Mouse (Mus musculus) midbrain, postnatal 0 days (tissue): ENCODE results near the gene Zcchc13. TPM values are rescaled to one million over a fixed set of nuclear protein-coding genes. Genes with fewer than 3 reads are reported as not detected.

Experiments
- ATAC-seq: fragments of 200-750 bp; cut with Nextera tagmentation; 2 replicates; pipeline ENCODE4 v1.8.0; 2017; ENCODE audit warnings: moderate number of reproducible peaks, mild to moderate bottlenecking, moderate TSS enrichment, moderate library complexity; ENCODE audit not compliant: low FRiP score
- DNase-seq: peaks from one replicate; pipeline ENCODE4 v3.0.0-alpha.2; 2015; ENCODE audit warnings: low spot score
- H3K27ac ChIP-seq: fragments of 300-500 bp; sonication (generic); 2 replicates; pipeline ENCODE4 v1.5.1; 2014; ENCODE audit warnings: low read depth, mild to moderate bottlenecking, low read length, mixed read lengths
- H3K27me3 ChIP-seq: fragments of 300-500 bp; sonication (generic); 2 replicates; pipeline ENCODE4 v1.6.1; 2014; ENCODE audit warnings: low read length, control low read depth, mixed read lengths; ENCODE audit not compliant: insufficient read depth
- H3K36me3 ChIP-seq: fragments of 300-500 bp; sonication (generic); 2 replicates; pipeline ENCODE4 v1.6.1; 2014; ENCODE audit warnings: low read length, control low read depth, mixed read lengths; ENCODE audit not compliant: insufficient read depth
- H3K4me1 ChIP-seq: fragments of 300-500 bp; sonication (generic); 2 replicates; pipeline ENCODE4 v1.6.1; 2014; ENCODE audit warnings: mild to moderate bottlenecking, control low read depth, antibody characterized with exemption, low read length, mixed read lengths; ENCODE audit not compliant: insufficient read depth
- H3K4me2 ChIP-seq: fragments of 300-500 bp; sonication (generic); 2 replicates; pipeline ENCODE4 v1.6.1; 2014; ENCODE audit warnings: low read depth, mild to moderate bottlenecking, low read length, mixed read lengths; ENCODE audit not compliant: poor library complexity, severe bottlenecking
- H3K4me3 ChIP-seq: fragments of 300-500 bp; sonication (generic); 2 replicates; pipeline ENCODE4 v1.5.1; 2014; ENCODE audit warnings: low read depth, mild to moderate bottlenecking, low read length, moderate library complexity
- H3K9ac ChIP-seq: fragments of 300-500 bp; sonication (generic); replicated peaks from 2 replicates; pipeline ENCODE4 v1.6.1; 2014; ENCODE audit warnings: mild to moderate bottlenecking, low read length, moderate library complexity, mixed read lengths; ENCODE audit not compliant: poor library complexity, severe bottlenecking
- H3K9me3 ChIP-seq: fragments of 300-500 bp; sonication (generic); 2 replicates; pipeline ENCODE4 v1.6.1; 2016; ENCODE audit warnings: low read length, control low read depth
- CTCF ChIP-seq: IDR thresholded peaks from 2 replicates; pipeline ENCODE4 v1.5.1; 2016; ENCODE audit warnings: antibody characterized with exemption, mild to moderate bottlenecking
- WGBS: fragments of 180-500 bp; shearing (Covaris S2); extraction: QIAGEN DNeasy Blood & Tissue Kit; methylation state at CpG from one replicate; pipeline ENCODE4 v1.1.7; 2014; 5-methylcytosine and 5-hydroxymethylcytosine counted together
- polyA plus RNA-seq: library from polyadenylated mRNA; unstranded; fragments of >200 nt; fragmentation: Nextera tagmentation; extraction: Ambion mirVana; gene quantifications from 2 replicates; pipeline ENCODE4 v1.2.1, GENCODE M21; 2015
- total RNA-seq: library from RNA; depleted of rRNA; stranded (reverse); fragments of >200 nt; gene quantifications from 2 replicates; pipeline ENCODE4 v1.2.3, GENCODE M21; 2014; rRNA removed

The Zcchc13 gene
- total and polyA plus RNA-seq, 2 experiments from 2014 or later = not detected

GRCm38 (mm10) chrX:103674674-103675073 is 44.3 kb downstream of the Zcchc13 start:
- H3K9me3 ChIP-seq = no peaks in the 10 kb centered on the region
- H3K27me3 ChIP-seq = no peaks in the 10 kb centered on the region; the same call in 1 of the 2 replicates
- ATAC-seq (no peak), DNase-seq (peak; percentile 33)
- H3K9ac ChIP-seq = no peak overlapping the region
- no peak overlapping the region for H3K27ac ChIP-seq
- peak; percentile 64 for TF ChIP-seq CTCF
- H3K36me3 ChIP-seq = no peaks in the 10 kb centered on the region
- no peaks in the 10 kb centered on the region for H3K4me1 ChIP-seq
- 30% methylated on average over 2 of the region's 2 CpGs for WGBS
- no peak overlapping the region for H3K4me3 ChIP-seq
- no peak overlapping the region for H3K4me2 ChIP-seq

Other genes starting within 250 kb of the Zcchc13 start
- gene Tsx, start 216.1 kb upstream of the Zcchc13 start, total RNA-seq = not detected in 2 replicates
- 0.20 and 0.21 TPM in 2 replicates for gene Tsx, start 216.1 kb upstream of the Zcchc13 start, polyA plus RNA-seq
- gene Gm26992, start 208.6 kb upstream of the Zcchc13 start, total RNA-seq = 2.0 TPM in 1 of 2 replicates, not detected in the other
- gene Gm26992, start 208.6 kb upstream of the Zcchc13 start, polyA plus RNA-seq = 0.63 TPM in 1 of 2 replicates, not detected in the other
- gene Slc16a2, start 191.4 kb downstream of the Zcchc13 start, total RNA-seq = 42.4 and 48.4 TPM in 2 replicates
- gene Slc16a2, start 191.4 kb downstream of the Zcchc13 start, polyA plus RNA-seq = 25.3 and 25.9 TPM in 2 replicates